Mouse (Mus musculus) CH12.LX (cell line): ENCODE measurements around the gene Tmem132d.

ENCODE experiments used
- CTCF ChIP-seq, 2 experiments: IDR thresholded peaks in 1 of 2; conservative IDR thresholded peaks in 1 of 2; 2 replicates each; pipeline ENCODE4 v1.5.1; 2011 to 2012; ENCODE audit warnings: low read depth in 2 of 2, low read length in 2 of 2, improper control_type of control experiment in 1 of 2, inconsistent platforms in 1 of 2, mild to moderate bottlenecking in 1 of 2, moderate library complexity in 1 of 2
- EP300 ChIP-seq: IDR thresholded peaks from 2 replicates; pipeline ENCODE4 v1.6.1; 2011; ENCODE audit warnings: low read length, improper control_type of control experiment
- GABPA ChIP-seq: IDR thresholded peaks from 2 replicates; pipeline ENCODE4 v1.6.1; 2012; ENCODE audit warnings: low read depth, low read length, improper control_type of control experiment, inconsistent platforms; ENCODE audit not compliant: insufficient replicate concordance
- MAFK ChIP-seq: IDR thresholded peaks from 2 replicates; pipeline ENCODE4 v1.6.1; 2011; ENCODE audit warnings: low read length, improper control_type of control experiment; ENCODE audit not compliant: insufficient replicate concordance
- MAX ChIP-seq: IDR thresholded peaks from 2 replicates; pipeline ENCODE4 v1.6.1; 2011; ENCODE audit warnings: low read length, improper control_type of control experiment
- MAZ ChIP-seq: IDR thresholded peaks from 2 replicates; pipeline ENCODE4 v1.6.1; 2012; ENCODE audit warnings: low read depth, mild to moderate bottlenecking, inconsistent platforms, low read length, improper control_type of control experiment, moderate library complexity
- MEF2A ChIP-seq: IDR thresholded peaks from 2 replicates; pipeline ENCODE4 v1.6.1; 2014; ENCODE audit warnings: low read depth, mild to moderate bottlenecking, inconsistent platforms, low read length, improper control_type of control experiment, borderline replicate concordance
- POLR2A ChIP-seq: IDR thresholded peaks from 2 replicates; pipeline ENCODE4 v1.6.1; 2011; ENCODE audit warnings: low read depth, mild to moderate bottlenecking, improper control_type of control experiment, low read length
- RAD21 ChIP-seq: IDR thresholded peaks from 2 replicates; pipeline ENCODE4 v1.6.1; 2011; ENCODE audit warnings: low read depth, mild to moderate bottlenecking, low read length, improper control_type of control experiment, moderate library complexity
- USF2 ChIP-seq: conservative IDR thresholded peaks from 2 replicates; pipeline ENCODE4 v1.6.1; 2011; ENCODE audit warnings: low read depth, low read length, improper control_type of control experiment
- ZNF384 ChIP-seq: IDR thresholded peaks from 2 replicates; pipeline ENCODE4 v1.6.1; 2012; ENCODE audit warnings: low read depth, low read length, improper control_type of control experiment, inconsistent platforms

GRCm38 (mm10) chr5:127781221-127781620 lies 651.7 kb downstream of the Tmem132d start:
- TF ChIP-seq MAX (no peak), CTCF (conservative IDR thresholded peaks at IDR 0.05 in 1 of 2, IDR thresholded peaks at IDR 0.05 in 1 of 2; ENCODE audit: low read depth in 2 of 2, low read length in 2 of 2) (no peak), RAD21 (no peak), POLR2A (no peak), GABPA (no peak), MAFK (no peak), EP300 (no peak), MAZ (no peak), MEF2A (no peak), ZNF384 (no peak), USF2 (no peak)
